Mouse (Mus musculus) monocyte, adult 2 months (primary cell): ENCODE data around the gene Chrm2.

Source experiments
- DNase-seq, 2 experiments: peaks; one replicate each; pipeline ENCODE4 v3.0.0; 2022; ENCODE audit warnings: low spot score in 2 of 2, low read depth in 1 of 2

The Chrm2 gene

DNA sequence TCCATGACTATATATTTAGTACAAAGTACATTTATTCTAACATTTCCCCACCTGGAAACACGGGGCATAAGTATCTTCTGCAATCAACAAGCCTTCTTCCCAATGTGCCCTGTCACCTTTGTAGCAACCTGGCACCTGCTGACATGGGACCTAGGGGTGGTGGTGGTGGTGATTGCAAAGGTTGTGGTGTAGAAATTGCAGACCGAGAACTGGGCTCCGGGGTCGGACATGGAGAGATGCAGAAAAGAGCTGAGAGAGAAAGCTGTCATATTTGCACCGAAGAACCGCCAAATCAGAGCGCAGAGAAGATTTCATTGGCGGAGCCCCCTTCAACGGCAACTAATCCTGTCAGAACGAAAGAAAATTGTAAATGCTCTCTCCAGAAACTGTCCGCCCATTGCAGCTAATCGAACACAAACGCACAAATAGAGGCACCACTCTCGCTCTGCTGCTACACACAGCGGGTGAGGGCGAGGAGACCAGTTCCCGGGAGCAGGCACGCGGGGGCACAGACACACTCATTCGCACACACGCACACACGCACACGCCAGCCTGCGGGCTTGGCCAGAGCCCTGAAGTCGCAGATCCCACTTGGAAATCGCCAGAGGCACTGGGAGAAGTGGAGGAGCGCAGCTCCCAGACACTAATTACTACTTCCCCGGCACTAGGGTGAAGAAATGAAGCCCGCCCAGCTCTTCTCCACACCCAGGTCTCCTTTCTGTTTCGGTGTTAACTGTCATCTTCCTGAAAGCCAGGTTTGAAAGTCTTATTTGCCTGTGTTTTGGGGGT, at the start of gene Chrm2:
Chrm2 (plus strand) TSS at position 473 of the 789 bp plus-strand sequence.
- DNase-seq: no peak

DNA sequence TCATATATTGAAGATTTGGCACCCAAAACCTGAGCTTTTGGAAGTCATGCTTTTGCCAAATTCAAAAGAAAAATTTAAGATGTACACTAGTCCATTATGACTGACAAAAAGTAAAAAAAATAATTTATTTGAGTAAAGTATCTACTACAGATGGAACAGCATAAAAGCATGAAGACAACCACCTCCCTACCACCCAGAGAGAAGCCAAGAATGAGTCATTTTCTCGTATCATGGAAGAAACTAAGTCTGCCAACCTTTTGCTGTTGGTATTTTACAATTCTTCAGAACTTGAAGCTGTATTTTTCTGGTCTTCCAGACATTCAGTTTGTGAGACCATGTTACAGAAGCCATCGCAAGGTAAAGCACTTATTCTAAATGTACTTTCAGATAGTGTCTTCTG, 13.9 kb upstream of the Chrm2 start:
- DNase-seq: no peak

DNA sequence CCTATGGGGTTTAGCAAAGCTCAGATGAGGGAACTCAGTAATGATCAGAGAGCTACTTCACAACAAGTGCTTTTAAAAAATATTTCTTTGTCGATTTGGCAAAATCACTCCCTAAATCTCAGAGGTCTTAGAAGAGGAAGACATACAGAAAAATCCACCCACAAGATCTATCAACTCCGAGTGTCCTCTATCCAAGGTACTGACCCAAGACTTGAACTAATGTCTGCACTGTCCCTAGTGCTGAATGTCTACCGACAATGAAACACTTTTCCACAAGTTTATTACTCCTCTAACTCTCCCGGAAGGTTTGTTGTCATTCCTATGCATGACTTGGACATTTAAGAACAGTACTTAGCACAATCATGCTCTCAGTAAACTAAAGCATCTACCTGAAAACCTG, 9.9 kb upstream of the Chrm2 start:
- DNase-seq: no peak

DNA sequence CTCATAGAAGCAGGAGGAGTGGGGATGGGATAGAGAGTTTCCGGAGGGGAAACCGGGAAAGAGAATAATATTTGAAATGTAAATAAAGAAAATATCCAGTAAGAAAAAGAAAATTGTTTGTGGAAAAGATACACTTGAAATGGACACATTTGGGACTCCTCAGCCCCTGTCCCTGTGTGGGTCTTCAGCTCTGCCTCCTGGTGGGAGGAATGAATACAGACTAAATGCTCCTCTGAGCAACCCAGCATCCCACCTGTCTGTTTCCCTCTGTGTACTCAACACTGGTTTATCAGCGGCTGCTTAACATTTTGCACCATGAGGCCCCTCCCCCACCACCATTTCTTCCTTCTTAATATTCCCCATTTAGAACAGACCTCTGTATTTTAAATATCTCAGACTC, 3.8 kb upstream of the Chrm2 start:
- DNase-seq: no peak

DNA sequence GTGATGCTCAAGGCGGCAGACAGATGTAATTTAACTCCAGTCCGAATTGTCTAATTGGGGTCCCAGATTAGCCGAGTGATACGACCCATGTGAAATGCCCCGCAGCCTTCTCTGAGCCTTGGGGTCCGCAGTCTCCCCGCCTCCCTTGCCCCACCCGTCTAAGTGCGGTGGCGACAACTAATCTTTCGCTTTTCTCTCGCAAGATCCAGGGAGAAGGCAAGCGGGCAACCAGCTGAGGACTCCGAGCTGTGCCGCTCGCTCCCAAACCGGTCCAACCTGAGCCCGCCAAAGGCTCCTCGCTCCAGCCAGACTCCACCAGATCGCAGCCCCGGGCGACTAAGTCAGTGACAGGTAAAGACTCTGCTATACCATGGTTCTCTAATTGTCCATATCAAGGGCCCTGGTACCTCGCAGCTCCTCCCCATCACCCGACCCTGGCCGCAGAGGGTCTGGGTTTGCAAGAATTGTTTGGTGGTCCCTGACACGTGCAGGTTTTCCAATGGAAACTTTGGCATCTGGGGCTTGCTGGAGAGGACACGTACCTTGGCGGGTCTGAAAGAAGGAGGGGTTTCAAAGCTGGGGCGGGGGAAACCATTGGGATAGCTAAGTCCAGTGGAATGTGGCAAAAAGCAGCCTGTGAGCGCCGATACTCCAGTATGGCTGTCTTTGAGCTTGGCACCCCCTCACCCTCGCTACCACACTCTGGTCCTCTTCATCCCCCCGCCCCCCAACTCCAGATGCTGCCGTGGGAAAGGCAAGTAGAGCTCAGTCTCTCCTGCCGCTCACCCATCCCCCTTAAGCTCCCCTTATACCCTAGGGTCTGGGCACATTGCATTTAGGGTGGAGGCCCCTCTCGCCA, 746 bp downstream of the Chrm2 start:
- no peak for DNase-seq

DNA sequence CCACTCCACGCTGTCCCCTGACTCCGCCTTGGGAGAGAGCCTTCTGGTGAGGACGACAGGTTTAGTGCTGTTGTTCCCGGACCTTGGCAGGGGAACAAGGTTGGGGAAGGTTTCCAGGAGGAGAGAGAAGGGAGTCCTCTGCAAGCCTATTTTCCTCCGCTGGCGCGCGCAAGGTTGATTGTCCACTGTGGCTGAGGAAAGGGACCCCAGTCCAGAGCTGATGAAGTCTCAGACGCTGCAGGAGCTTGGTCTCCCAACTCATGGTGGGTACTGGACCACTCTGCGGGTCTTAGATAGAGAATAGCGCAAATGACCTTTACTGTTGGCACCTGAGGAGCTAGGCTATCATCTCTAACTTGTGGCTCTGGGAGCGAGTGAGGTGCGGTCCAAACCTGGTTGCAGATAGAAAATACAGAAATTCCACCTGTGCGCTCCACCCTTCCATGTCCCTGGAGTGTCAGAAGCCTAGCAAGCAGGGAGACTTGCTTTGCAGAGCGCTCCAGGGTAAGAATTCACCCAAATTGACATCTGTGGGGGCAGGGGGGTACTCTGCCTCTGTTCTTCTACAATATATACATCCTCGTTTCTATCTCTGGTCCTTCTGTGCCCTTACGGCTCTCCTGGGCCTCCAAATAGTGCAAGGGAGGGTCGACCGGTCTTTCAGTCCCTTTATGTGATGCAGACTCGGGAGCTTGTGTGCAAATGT, 1.5 kb downstream of the Chrm2 start:
- DNase-seq: no peak

DNA sequence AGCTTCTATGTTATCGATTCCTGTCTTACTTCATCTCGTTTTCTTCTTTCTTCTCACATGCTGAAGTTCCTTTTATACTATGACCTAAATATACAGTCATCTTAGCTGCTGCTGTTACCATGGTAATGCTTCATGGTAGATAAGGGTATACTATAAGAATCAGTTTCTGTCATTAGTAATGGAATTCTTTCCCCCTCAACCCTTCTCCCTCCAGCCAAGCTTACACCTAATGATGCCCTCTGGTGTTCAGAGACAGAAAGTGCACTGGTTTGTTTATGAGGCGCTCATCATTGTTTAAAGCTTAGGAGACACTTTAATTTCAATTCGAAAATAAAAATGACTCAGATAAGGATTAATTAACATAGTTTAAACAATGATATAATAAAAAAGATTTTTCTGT, 5.8 kb downstream of the Chrm2 start:
- no peak for DNase-seq

DNA sequence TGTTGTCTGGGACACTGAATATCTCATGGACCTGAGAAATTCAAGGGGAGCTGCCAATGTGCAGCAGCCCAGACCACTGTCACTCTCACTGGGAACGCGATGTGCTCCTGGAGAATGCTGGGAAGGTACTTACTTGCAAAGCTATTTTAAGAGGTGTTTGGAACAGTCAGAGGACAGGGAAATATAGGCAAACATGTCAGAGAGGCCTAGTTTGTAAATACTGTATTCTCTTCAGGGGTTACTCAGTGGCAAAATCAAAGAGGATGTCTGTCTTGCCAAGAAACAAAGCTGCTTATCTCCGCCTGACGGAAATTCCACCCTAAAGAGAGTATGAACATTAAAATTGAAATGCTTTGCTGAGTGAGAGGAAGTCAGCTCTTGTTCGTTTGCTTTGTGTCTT, 17.3 kb downstream of the Chrm2 start:
- no peak for DNase-seq

DNA sequence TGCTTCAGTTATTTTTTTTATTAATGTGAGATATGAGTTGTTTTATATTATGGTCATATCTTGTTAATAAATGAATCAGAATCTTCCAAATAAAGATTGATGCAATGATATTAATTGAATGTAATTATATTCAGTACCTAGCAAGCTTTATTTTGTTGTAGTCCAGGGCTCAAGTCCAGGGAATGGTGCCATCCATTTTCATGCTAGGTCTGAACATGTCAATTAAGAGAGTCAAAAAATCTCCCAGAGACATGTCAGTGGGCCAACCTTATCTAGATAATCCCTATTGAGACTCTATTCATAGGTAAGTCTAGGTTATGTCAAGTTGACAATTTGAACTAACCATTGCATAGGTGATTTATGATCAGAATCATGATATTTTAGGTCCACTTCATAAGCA, 21.1 kb downstream of the Chrm2 start:
- DNase-seq: no peak

DNA sequence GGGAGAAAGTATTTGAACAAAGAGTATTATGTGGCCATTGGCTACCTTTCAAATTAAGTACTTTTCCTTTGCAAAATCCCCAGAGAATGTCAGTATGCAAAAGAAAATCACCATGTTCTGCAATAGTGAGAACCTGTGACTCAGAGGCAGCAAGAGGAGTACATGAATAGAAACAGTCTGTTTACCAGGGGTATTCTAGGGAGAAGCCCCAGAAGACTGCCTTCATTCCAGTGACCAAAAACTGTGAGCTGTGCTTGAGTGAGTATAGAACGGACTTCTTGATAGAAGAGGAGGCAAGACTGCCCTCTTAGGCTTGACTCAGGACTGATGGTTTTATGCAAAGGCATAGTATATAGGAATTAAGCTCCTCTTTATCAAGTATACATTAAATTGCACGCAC, 22.2 kb downstream of the Chrm2 start:
- no peak for DNase-seq

DNA sequence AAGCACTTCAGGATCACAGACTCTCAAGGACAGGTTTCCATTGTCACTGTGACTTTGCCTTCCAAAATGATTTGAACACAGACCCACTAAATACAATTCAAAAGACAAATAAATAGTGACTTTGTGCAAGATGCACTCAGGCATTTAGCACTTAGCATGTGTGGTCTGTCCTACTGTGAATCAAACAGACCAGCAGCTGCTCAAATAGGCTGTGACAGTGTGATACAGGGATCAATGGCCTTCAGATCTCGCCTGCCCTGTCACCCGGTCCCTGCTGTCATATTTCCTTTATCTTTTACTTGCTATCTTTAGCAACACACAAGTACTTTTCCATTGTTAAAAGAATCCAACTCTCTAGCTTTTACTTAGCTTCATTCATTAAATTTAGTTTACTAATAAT, 31.8 kb downstream of the Chrm2 start:
- no peak for DNase-seq

DNA sequence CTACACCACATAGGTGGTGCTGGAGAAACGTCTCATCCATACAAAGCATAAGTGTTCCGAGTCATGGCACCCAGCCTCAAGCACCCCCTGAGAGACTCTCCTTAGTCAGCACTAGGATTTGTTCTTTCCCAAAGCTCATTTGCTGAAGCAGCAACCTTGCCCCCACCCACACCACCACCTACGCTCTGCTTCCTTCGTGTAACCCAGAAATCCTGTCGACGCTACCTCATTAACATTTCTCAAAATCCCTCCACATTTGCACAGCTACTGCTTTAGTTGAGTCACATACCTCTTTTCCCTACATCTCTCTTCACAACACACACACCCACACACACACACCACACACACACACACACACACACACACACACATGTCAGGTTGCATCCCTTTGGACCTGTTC, 50.1 kb downstream of the Chrm2 start:
- DNase-seq: no peak

DNA sequence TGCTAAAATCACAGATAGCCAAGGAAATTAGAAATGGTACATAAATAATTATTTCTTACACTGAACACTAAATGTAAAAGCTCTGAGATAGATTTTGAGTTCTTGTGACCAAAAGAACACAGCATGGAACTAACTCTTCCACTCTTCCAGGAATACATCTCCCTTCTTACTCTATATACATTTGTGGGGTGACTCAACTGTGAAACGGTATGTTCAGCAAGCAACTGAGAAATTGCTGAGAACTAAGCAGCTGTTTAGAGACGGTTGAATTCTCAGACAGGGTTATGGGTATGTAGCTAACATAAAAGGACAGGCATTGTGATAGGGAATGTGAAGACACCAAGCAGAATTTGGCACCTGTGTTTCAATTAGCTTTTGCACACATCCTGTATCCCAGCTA, 51.3 kb downstream of the Chrm2 start:
- no peak for DNase-seq

DNA sequence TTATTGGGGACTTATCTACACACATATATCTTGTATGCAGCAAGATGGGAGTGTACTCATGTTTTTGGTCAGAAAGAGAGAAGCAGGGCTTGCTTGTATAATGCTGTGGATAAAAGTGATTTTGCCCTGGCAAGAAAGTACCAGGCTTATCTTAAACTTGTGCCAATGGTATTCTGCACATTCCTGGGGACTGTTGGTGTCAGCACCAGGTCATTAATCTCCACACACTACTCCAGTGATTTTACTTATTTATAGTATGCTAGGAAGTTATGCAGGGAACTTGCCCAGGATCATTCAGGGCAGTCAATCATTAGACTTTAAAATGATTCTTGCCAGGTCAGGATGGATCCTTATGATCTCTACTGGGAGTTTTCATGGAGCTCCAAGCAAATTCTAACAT, 63.6 kb downstream of the Chrm2 start:
- no peak for DNase-seq

DNA sequence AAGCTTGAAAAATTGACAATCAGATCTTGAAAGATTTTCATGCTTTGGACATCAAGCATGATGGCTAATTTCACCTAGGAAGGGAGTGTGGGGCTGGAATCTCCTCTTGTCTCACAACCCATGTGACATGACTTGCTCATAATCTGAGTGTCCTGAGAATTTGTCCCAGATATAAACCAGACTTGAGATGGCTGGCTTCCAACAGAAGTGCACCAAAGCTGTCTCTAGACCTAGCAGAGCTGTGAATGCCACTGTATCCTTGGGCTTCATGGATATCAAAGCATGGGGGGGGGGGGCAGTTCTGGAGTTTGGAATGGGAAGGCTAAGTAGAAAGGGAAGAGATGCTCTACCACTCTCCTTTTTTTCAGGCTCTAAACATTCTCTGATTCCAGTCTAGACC, 67.2 kb downstream of the Chrm2 start:
- no peak for DNase-seq

DNA sequence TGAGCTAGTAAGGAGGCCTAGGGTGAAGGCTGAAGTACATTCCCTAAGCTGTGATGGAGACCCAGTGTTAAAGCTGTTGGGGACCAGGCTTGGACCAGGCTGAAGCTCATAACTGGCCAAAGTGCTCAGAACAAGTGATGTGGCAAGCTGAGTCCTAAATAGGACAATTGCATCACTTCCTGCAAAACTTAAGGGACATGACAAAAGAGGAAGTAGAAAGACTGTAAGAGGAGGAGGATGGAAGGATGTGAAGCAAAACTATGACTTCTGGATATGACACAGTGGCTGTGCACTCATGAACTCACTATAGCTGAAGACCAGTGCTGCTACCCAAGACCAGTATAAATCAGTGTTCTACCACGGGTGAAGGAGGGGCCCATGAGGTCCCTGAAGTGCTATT, 69.1 kb downstream of the Chrm2 start:
- no peak for DNase-seq

DNA sequence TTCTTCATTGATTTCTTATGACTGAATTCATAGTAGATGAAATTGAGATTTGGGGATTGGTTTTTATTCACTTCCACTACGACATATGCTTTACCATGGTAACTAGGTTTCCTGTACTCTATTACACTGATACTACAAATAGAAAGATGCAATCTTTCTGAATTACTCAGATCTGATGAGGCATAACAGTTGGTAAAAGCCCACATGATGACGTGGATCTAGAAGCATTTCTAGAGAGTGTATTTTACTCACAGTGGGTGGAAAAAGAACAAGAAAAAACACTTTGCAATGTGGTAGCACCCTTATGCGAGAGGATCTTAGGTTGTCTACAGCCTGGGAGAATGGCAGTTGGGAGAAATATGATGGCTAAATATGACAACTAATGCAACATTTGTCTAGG, 76.1 kb downstream of the Chrm2 start:
- no peak for DNase-seq

DNA sequence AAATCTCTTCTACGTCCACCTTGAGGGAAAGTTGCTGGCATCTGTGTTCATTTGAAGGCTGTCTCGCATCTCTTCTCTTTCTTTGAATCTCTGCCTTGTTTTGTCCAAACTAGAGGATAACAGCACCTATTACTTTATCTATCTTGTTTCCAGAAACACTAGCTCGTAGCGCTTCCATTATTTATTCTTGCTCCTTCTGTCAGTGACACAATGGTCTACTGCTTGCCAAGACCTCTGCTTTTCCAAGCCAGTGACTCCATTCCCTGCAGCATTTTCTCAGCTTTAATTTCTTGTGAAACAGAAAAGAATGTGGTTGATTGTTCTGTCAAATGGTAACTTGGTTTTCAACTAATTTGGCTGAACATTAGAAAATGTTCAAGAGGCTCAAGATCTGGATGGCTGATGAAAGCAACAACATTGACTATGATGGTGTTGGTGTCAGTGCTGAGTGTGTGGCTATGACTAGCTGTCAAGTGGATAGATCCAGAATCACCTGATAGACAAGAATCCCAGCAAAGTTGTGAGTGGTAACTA, 96.3 kb downstream of the Chrm2 start:
- DNase-seq: no peak

DNA sequence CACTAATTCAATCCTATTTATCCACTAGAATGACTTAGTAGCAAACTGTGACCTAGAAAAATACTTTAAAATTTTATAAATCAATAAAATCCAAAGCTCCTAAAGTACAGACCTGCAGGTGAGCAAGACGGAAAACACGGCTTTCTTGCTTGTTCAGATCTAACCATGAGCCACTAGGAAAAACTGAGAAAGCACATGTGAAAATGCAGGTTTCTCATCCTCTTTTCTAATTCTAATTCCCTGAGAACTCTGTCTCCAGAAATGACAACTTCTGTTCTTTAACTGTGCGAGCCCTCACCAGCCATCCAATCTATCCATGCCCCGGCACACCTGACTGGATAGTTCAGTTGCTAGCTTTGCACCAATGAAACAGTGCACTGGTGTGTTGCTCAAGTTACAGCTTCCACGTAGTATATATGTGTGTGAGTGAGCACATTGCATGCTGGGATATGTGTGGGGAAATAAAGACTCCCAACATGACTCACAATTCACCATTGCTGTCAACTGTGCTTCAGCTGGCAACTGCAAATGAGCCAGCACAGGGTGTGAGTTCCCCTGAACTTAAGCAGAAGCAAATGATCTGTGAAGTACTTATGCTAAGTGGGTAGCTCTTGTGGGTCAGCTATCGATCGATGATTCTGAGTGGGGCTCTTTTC, 119.3 kb downstream of the Chrm2 start:
- DNase-seq: no peak

DNA sequence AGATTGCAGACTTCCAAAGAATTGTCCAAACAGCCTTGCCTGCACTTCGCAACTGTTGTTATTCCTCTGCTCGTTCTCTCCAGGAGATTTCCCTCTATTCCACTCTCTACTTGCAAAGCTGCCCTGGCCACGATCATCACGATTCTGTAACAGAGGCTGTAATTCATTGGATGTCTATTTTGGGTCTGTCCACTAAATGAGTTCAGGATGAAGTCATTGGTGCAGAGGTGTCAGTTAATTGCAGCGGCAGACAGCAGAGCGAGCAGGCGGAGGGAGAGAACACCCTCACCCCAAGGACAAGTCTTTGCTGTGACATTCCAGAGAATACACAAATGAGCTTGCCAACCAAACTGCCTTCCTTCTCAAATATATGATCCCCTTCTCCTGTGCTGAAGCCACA, 120.1 kb downstream of the Chrm2 start:
- DNase-seq: no peak

DNA sequence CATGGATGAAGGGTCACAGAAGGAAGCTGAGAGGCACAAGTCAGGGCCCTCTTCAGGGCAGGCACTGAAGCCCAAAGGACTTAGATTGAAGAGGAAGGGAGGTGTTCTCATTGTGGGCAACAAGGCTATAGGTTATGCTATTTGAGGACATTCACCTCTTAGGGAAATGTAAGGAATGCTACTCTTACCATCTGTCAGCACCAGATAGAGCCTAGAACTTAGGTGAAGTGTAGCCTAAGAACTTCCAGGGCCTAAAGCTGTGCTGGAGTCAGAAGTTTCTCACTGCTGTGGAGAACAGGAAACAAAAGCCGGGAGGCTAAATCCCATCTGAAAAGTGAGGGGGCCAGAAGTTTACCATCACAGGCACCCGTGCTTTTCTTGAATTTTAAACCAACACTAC, 120.6 kb downstream of the Chrm2 start:
- no peak for DNase-seq
